Mouse (Mus musculus): ENCODE data around the gene Zc3h13. TPM values are rescaled to one million over a fixed set of nuclear protein-coding genes. Genes with fewer than 3 reads are reported as not detected.

The Zc3h13 gene
- polyA plus RNA-seq, 1 experiment from 2014 or later, result 40.1 TPM

DNA sequence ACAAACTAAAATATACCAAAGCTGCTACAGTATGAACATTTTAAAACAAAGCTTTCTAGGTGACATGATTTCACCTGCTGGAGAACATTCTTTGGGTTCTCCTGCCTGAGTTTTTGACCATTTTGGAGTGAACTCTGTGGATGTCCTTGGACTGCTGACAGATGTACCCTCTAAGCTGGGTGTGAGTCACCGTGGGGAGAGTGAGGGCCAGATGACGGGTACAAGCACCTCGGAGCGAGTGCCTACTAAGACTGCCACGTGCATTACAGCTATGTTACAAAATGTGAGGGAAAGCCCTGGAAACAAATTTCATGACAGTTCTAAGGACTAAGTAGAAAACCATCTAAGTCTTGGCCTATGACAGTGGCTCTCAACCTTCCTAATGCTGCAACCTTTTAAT, 14.6 kb upstream of the Zc3h13 start:
- ATAC-seq (ENCODE audit: insufficient number of reproducible peaks, insufficient read depth, low FRiP score, low TSS enrichment, low read depth), result no peak
- no peak overlapping the region for H3K4me3 ChIP-seq (replicated peaks)
- H3K4me2 ChIP-seq, result no peak overlapping the region
- 86% methylated on average over 5 of the region's 5 CpGs for WGBS
- H3K4me1 ChIP-seq (replicated peaks), result no peaks in the 10 kb centered on the region
- no peak overlapping the region for H3K9ac ChIP-seq (replicated peaks)
- no peaks in the 10 kb centered on the region for H3K9me3 ChIP-seq
- no peaks in the 10 kb centered on the region for H3K27me3 ChIP-seq
- H3K27ac ChIP-seq, result no peak overlapping the region
- H3K36me3 ChIP-seq, result no peaks in the 10 kb centered on the region

DNA sequence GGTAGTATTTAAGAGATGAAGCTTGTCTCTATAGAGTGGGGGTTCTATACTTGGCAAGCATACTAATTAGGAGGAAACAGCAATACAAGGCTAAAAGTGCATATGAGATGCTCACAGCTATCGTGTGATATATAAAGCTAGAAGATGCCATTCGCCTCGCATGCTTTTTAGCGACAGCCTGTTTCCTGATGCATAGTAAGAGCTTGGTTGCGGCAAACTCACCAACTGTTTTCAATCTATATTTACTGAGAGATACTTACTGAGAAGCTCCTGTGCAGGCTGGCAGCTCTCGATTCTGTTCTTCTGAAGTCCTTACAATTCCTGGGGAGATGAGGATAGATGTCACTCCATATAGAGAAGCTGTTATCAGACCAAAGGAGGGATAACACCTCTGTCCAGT, 4.5 kb upstream of the Zc3h13 start:
- Histone ChIP-seq H3K27me3 (0 out of 2 replicates have a peak, but pooled peaks cover 8% of the 10 kb centered on the region), H3K4me2 (no peak overlapping the region), H3K4me1 (replicated peaks) (no peaks in the 10 kb centered on the region; the same call in 1 of the 2 replicates), H3K4me3 (replicated peaks) (no peak overlapping the region), H3K36me3 (no peaks in the 10 kb centered on the region), H3K9me3 (no peaks in the 10 kb centered on the region), H3K27ac (no peak overlapping the region), H3K9ac (replicated peaks) (no peak overlapping the region)
- 86% methylated on average over 6 of the region's 6 CpGs for WGBS
- no peak for ATAC-seq (ENCODE audit: insufficient number of reproducible peaks, insufficient read depth, low FRiP score, low TSS enrichment, low read depth)

DNA sequence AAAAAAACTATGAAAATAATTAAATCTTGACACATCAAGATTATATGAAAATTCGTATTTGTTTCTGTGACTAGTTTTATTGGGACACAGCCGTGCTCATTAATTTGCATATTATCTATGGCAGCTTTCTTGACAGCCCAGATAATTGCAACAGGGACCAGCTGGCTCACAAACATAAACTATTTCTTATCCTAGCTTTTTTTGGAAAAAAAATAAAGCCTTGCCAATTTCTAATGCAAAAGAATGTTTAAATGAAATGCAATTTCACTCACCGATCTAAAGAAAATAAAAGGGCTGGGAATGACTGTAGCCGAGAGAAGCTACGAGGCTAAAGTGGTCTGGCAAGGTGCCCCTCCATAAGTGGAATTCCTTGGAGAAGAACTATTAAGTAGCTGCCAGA, 3.8 kb upstream of the Zc3h13 start:
- Histone ChIP-seq H3K27me3 (0 out of 2 replicates have a peak, but pooled peaks cover 6% of the 10 kb centered on the region), H3K27ac (no peak overlapping the region), H3K4me3 (replicated peaks) (no peak overlapping the region), H3K4me1 (replicated peaks) (peaks cover 7% of the 10 kb centered on the region), H3K9me3 (no peaks in the 10 kb centered on the region), H3K36me3 (no peaks in the 10 kb centered on the region), H3K4me2 (no peak overlapping the region), H3K9ac (replicated peaks) (no peak overlapping the region)
- 82% methylated on average over 5 of the region's 5 CpGs for WGBS
- no peak for ATAC-seq (ENCODE audit: insufficient number of reproducible peaks, insufficient read depth, low FRiP score, low TSS enrichment, low read depth)

DNA sequence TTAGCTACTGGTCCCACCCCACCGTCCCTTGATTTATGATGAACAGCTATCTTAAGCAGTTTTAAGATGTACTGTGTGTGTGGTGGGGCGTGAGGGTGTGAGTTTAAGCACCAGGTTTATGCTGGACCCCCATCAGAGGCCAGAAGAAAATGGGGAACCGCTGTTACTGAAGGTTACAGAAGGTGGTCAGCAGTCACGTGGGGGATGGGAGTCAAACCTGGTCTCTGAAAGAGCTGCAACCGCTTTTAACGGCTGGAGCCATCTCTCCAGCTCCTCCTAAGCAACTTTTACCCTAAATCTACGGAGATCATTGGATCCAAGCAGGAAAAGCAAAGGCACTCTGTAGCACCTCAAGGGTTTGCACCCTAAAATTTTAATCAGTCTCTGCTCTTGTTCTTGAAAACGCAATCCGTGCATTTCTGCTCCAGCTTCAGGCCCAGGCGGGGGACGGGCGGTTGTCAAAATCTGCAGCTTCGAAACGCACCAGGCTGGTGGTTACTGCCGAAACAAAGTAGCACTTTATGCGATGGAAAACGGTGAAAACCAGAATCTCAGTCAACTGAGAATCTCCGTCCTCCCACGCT, 472 bp upstream of the Zc3h13 start:
- 5% methylated on average over 19 of the region's 19 CpGs for WGBS
- ATAC-seq (ENCODE audit: insufficient number of reproducible peaks, insufficient read depth, low FRiP score, low TSS enrichment, low read depth), result peak; percentile 57; the same call in 1 of the 2 replicates
- H3K9ac ChIP-seq (replicated peaks), result peak overlapping the region; percentile 92

DNA sequence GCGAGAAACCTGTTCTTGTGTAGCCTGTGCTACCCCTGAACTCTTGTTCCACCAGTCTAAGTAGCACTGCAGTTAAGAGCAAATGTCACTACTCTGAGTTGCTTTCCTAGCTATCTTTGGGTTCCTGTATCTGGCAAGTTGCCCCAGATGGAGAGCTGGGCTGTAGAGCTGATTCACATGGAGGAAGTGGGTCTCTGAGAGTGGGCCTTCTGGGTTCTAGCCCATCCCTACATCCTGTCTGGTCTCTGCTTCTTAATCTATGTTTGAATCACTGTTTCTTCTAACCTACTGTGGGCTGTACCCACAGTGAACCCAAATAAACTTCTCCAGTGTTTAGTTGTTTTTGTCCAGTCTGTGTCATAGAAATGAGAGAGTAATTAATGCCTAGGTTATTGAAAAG, 16.9 kb downstream of the Zc3h13 start:
- Histone ChIP-seq H3K9ac (replicated peaks) (no peak overlapping the region), H3K9me3 (no peaks in the 10 kb centered on the region), H3K4me1 (replicated peaks) (no peaks in the 10 kb centered on the region), H3K4me2 (no peak overlapping the region), H3K27me3 (no peaks in the 10 kb centered on the region), H3K36me3 (no peaks in the 10 kb centered on the region), H3K27ac (no peak overlapping the region), H3K4me3 (replicated peaks) (no peak overlapping the region)
- no peak for ATAC-seq (ENCODE audit: insufficient number of reproducible peaks, insufficient read depth, low FRiP score, low TSS enrichment, low read depth)
- 87% methylated on average over 1 of the region's 1 CpGs for WGBS

More for the DNA sequence above, 472 bp upstream of the Zc3h13 start:
- Histone ChIP-seq H3K27ac (peak overlapping the region; percentile 60; the same call in 1 of the 2 replicates), H3K4me1 (replicated peaks) (peaks cover 8% of the 10 kb centered on the region), H3K36me3 (no peaks in the 10 kb centered on the region), H3K9me3 (no peaks in the 10 kb centered on the region), H3K4me3 (replicated peaks) (peak overlapping the region; percentile 99), H3K4me2 (peak overlapping the region; percentile 75), H3K27me3 (no peaks in the 10 kb centered on the region)

DNA sequence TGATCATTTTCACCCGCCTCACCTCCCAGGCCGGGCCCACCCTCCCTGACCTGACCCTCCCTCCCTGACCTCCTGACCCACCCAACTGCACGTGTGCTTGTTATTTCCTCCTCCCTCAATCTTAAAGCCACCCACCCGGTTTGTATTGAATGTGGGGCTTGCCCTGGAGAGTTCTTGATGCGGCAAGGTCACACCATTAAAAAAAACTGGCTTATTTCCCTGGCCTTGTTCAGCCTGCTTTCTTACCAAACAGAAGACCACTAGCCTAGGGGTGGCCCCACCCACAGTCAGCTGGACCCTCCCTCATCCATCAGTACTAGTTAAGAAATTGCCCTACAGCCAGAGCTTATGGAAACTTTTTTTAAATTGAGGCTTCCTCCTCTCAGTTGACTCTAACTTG, 19.6 kb downstream of the Zc3h13 start:
- Histone ChIP-seq H3K4me1 (replicated peaks) (no peaks in the 10 kb centered on the region), H3K4me2 (no peak overlapping the region), H3K9me3 (no peaks in the 10 kb centered on the region), H3K36me3 (no peaks in the 10 kb centered on the region), H3K4me3 (replicated peaks) (no peak overlapping the region), H3K27me3 (no peaks in the 10 kb centered on the region), H3K27ac (no peak overlapping the region), H3K9ac (replicated peaks) (no peak overlapping the region)
- WGBS, result 24% methylated on average over 5 of the region's 5 CpGs
- no peak for ATAC-seq (ENCODE audit: insufficient number of reproducible peaks, insufficient read depth, low FRiP score, low TSS enrichment, low read depth)

DNA sequence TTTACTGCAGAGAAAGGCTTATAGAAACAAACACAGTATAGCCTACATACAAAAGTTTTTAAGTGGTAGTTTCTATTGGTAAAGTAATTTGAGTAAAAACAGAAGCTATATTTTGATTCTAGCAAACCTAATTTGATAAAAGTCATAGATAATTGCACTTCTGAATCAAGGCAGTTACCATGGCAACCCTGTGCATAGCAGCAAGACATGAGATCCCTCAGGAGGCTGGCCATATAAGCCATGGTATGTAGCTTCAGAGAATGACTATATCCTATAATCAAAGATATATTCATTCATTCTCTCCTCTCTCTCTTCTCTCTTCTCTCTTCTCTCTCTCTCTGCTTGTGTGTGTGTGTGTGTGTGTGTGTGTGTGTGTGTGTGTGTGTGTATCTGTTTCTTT, 23.7 kb downstream of the Zc3h13 start:
- Histone ChIP-seq H3K36me3 (peaks cover 3% of the 10 kb centered on the region; the same call in 1 of the 2 replicates), H3K27me3 (no peaks in the 10 kb centered on the region), H3K9me3 (no peaks in the 10 kb centered on the region), H3K27ac (no peak overlapping the region), H3K9ac (replicated peaks) (no peak overlapping the region), H3K4me1 (replicated peaks) (no peaks in the 10 kb centered on the region), H3K4me3 (replicated peaks) (no peak overlapping the region), H3K4me2 (no peak overlapping the region)
- no peak for ATAC-seq (ENCODE audit: insufficient number of reproducible peaks, insufficient read depth, low FRiP score, low TSS enrichment, low read depth)

DNA sequence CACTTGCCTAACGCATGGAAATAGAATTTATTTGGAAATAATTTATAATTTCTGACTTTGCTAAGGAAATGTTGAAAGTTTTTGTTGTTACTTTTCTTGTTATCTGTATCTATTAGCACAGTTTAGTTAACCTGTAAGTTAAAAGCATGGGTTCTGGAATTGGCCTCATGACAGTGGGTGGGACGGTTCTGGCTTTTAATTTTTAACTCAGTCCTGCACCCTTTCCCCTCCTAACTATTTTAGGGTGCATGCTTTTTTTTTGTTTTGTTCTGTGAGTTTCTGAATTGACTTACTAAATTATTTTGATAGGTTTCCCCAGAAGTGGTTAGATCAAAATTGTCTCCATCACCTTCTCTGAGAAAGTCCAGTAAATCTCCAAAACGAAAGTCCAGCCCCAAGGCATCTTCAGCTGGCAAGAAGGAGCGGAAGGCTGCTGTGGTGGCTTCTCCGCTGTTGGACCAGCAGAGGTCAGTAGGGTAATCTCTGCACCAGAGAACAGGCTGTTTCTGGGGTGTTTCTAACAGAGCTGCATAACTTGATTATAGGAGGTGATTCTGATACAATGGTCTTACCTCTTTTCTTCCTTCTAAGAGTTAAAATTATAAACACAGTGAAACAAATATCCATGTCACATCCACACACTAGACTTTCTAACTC, 25.3 kb downstream of the Zc3h13 start:
- Histone ChIP-seq H3K4me3 (replicated peaks) (no peak overlapping the region), H3K27ac (no peak overlapping the region), H3K9ac (replicated peaks) (no peak overlapping the region), H3K27me3 (no peaks in the 10 kb centered on the region), H3K36me3 (peaks cover 4% of the 10 kb centered on the region; the same call in 1 of the 2 replicates), H3K9me3 (no peaks in the 10 kb centered on the region), H3K4me1 (replicated peaks) (no peaks in the 10 kb centered on the region), H3K4me2 (no peak overlapping the region)
- WGBS, result 69% methylated on average over 5 of the region's 5 CpGs
- no peak for ATAC-seq (ENCODE audit: insufficient number of reproducible peaks, insufficient read depth, low FRiP score, low TSS enrichment, low read depth)

DNA sequence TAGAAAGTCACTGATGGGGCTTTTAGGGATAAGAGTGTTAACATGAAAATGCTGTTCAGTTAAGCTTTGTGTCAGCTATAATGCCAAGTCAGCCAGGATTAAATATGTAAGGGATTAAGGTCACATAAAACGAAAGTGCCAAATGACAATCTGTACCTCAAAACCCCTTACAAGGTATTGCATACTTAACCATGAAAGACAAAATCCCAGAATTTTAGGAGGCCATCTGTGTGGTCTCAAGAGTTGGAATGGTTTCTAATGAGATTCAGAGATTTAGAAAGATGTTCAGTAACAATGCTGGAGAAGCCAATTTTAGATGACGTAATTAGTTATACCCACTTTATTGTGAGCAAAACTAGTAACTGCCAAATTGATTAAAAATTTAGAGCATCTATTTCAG, 30.3 kb downstream of the Zc3h13 start:
- no peak overlapping the region for H3K4me3 ChIP-seq (replicated peaks)
- no peaks in the 10 kb centered on the region for H3K9me3 ChIP-seq
- no peak overlapping the region for H3K4me2 ChIP-seq
- H3K27me3 ChIP-seq, result no peaks in the 10 kb centered on the region
- ATAC-seq (ENCODE audit: insufficient number of reproducible peaks, insufficient read depth, low FRiP score, low TSS enrichment, low read depth), result no peak
- 86% methylated on average over 2 of the region's 2 CpGs for WGBS
- peaks cover 8% of the 10 kb centered on the region; the same call in 1 of the 2 replicates for H3K36me3 ChIP-seq
- no peak overlapping the region for H3K27ac ChIP-seq
- H3K4me1 ChIP-seq (replicated peaks), result no peaks in the 10 kb centered on the region
- H3K9ac ChIP-seq (replicated peaks), result no peak overlapping the region

DNA sequence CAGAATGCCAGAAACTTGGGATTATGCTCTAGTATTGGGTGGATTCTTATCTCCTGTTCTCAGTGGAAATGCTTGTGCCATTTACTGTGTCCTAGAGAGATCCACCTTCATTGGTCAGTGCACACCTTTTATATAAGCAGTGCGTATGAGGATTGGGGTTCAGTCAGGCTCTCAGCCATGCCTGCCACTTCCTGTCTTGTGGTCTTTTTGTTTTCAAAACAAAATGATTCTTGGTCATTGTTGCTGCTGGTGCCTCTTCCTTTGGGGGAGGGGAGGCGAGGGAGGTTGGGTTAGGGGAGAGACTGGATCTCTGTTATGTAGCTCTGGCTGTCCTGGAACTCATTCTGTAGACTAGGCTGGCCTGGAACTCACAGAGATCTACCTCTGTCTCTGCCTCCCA, 34.6 kb downstream of the Zc3h13 start:
- Histone ChIP-seq H3K9ac (replicated peaks) (no peak overlapping the region), H3K4me1 (replicated peaks) (no peaks in the 10 kb centered on the region), H3K9me3 (no peaks in the 10 kb centered on the region), H3K36me3 (peaks cover 31% of the 10 kb centered on the region), H3K27me3 (no peaks in the 10 kb centered on the region), H3K27ac (no peak overlapping the region), H3K4me3 (replicated peaks) (no peak overlapping the region), H3K4me2 (no peak overlapping the region)
- WGBS, result 92% methylated on average over 2 of the region's 2 CpGs
- no peak for ATAC-seq (ENCODE audit: insufficient number of reproducible peaks, insufficient read depth, low FRiP score, low TSS enrichment, low read depth)

DNA sequence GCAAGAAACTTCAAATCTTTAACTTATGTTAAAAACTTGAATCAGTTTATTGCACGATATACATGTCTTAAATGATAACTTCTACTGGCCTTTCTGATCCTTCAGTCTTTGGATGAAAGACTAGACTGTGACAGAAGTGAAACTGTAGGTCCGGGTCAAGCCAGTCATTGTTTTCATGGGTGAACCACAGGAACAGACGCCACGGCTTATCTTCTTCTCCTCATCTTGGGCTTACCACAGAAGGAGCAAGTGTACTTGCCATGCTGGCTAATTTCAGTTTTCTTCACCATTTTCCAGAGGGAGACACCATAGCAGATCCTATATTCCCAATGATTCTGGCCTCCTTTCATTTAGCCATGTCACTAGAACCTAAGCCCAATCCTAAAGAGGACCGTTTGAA, 36.1 kb downstream of the Zc3h13 start:
- Histone ChIP-seq H3K27ac (no peak overlapping the region), H3K4me2 (no peak overlapping the region), H3K9me3 (no peaks in the 10 kb centered on the region), H3K9ac (replicated peaks) (no peak overlapping the region), H3K27me3 (no peaks in the 10 kb centered on the region), H3K4me3 (replicated peaks) (no peak overlapping the region), H3K36me3 (peaks cover 42% of the 10 kb centered on the region), H3K4me1 (replicated peaks) (no peaks in the 10 kb centered on the region)
- no peak for ATAC-seq (ENCODE audit: insufficient number of reproducible peaks, insufficient read depth, low FRiP score, low TSS enrichment, low read depth)
- 91% methylated on average over 5 of the region's 5 CpGs for WGBS

DNA sequence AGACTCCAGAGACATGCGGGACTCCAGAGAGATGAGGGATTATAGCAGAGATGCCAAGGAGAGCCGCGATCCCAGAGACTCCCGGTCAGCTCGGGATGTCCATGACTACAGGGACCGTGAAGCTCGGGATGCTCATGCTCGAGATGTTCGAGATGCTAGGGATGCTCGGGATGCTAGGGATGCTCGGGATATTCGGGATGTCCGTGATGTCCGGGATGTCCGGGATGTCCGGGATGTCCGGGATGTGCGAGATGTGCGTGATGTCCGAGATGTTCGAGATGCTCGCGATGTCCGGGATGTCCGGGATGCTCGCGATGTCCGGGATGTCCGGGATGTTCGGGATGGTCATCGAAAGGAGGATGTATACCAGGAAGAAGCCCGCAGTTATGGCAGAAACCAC, 39.2 kb downstream of the Zc3h13 start:
- H3K36me3 ChIP-seq, result peaks cover 52% of the 10 kb centered on the region
- no peaks in the 10 kb centered on the region for H3K9me3 ChIP-seq
- no peak overlapping the region for H3K4me2 ChIP-seq
- H3K27me3 ChIP-seq, result no peaks in the 10 kb centered on the region
- WGBS, result 97% methylated on average over 32 of the region's 32 CpGs
- no peak for ATAC-seq (ENCODE audit: insufficient number of reproducible peaks, insufficient read depth, low FRiP score, low TSS enrichment, low read depth)
- no peaks in the 10 kb centered on the region for H3K4me1 ChIP-seq (replicated peaks)
- H3K4me3 ChIP-seq (replicated peaks), result no peak overlapping the region
- H3K9ac ChIP-seq (replicated peaks), result no peak overlapping the region
- H3K27ac ChIP-seq, result no peak overlapping the region
